Mouse (Mus musculus) spleen, adult 2 months (tissue): ENCODE data around the gene S100a14.

Experiments used
- CTCF ChIP-seq: fragments of 200-500 bp; IDR thresholded peaks from 2 replicates; pipeline ENCODE4 v1.5.1; 2011; ENCODE audit warnings: mild to moderate bottlenecking, inconsistent platforms; ENCODE audit not compliant: insufficient read depth, insufficient read length, insufficient replicate concordance; ENCODE audit errors: extremely low read depth
- POLR2A ChIP-seq: fragments of 200-500 bp; IDR thresholded peaks from 2 replicates; pipeline ENCODE4 v1.6.1; 2011; ENCODE audit warnings: low read depth, low read length, inconsistent platforms

DNA sequence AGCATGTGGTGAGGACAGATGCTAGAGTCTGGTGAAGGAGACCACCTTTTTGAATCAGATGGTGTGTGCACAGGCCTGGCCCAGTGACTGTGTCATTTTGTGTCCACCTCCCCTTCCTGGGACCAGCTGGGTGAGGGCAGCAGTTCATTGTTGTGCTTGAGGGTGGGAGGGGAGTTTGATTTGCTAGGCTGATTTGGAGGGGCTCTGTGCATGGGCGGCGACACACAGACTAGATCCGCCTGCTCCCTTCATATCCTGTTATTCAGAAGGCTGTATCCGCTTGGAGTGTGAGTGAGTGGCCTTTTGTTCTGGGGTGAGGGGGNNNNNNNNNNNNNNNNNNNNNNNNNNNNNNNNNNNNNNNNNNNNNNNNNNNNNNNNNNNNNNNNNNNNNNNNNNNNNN is 14.2 kb downstream of the S100a14 start:
- TF ChIP-seq CTCF (no peak), POLR2A (no peak)
